ENCODE assay signal across 7 mouse cellular contexts in the genomic region with DNA sequence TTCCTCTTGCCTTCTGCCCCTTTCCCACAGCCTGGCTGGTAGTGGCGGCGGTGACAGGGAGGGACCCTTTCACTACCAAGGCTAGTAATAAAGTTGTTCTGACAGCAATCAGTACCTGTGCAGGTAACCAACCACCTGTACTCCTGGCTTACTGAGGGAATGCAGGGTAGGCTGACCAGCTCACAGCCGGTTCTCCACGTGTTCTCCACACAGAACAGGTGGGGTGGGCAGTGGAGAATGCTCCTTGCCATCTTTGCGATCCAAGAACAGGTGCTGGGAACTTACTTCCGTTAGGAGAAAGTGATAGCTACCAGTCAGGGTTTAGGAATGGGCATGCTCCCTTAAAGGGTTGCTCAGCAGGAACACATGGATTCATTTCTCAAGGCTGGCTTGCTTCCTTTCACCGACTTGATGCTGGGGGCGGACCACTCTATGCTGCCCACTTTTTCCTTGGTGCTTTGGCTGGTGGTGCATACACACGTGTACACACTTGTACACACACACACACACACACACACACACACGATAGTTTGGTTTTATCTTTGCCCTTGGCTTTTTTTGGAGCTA. TPM values are rescaled to one million over a fixed set of nuclear protein-coding genes. Genes with fewer than 3 reads are reported as not detected.
DNase-seq lines count a peak whose midpoint lies in the region; ATAC-seq lines count a peak whose summit lies in the region.

No protein-coding gene starts in this region.

- H3K4me3 ChIP-seq in lung, embryonic 16.5 days (ENCODE audit: low read length) = peak overlapping the region; percentile 75
- H3K4me3 ChIP-seq in embryonic facial prominence, embryonic 13.5 days = peak overlapping the region; percentile 73
- peak overlapping the region; percentile 72 for H3K4me3 ChIP-seq in intestine, embryonic 15.5 days (replicated peaks)
- H3K4me3 ChIP-seq in midbrain, embryonic 12.5 days = peak overlapping the region; percentile 90

- peak overlapping the region; percentile 99 for H3K4me2 ChIP-seq in lung, embryonic 16.5 days (ENCODE audit: low read depth, low read length)
- peak overlapping the region; percentile 90 for H3K4me2 ChIP-seq in embryonic facial prominence, embryonic 13.5 days
- H3K4me2 ChIP-seq in intestine, embryonic 15.5 days (replicated peaks) = peak overlapping the region; percentile 89
- H3K4me2 ChIP-seq in midbrain, embryonic 12.5 days (replicated peaks) = peak overlapping the region; percentile 81

- peak overlapping the region; percentile 79 for H3K9ac ChIP-seq in lung, embryonic 16.5 days (ENCODE audit: low read length)
- H3K9ac ChIP-seq in embryonic facial prominence, embryonic 13.5 days = peak overlapping the region; percentile 79
- H3K9ac ChIP-seq in intestine, embryonic 15.5 days = peak overlapping the region; percentile 69
- peak overlapping the region; percentile 88 for H3K9ac ChIP-seq in midbrain, embryonic 12.5 days (replicated peaks)

- H3K27ac ChIP-seq in lung, embryonic 16.5 days (ENCODE audit: low read length) = no peak overlapping the region; the same call in 1 of the 2 replicates
- H3K27ac ChIP-seq in embryonic facial prominence, embryonic 13.5 days = peak overlapping the region; percentile 69; the same call in 1 of the 2 replicates
- peak overlapping the region; percentile 82 for H3K27ac ChIP-seq in intestine, embryonic 15.5 days
- peak overlapping the region; percentile 91 for H3K27ac ChIP-seq in midbrain, embryonic 12.5 days (replicated peaks)

- H3K27me3 ChIP-seq in lung, embryonic 16.5 days (ENCODE audit: control insufficient read depth, insufficient read depth, low read depth, low read length) = peaks cover 8% of the 10 kb centered on the region
- peaks cover 31% of the 10 kb centered on the region for H3K27me3 ChIP-seq in embryonic facial prominence, embryonic 13.5 days
- H3K27me3 ChIP-seq in intestine, embryonic 15.5 days (replicated peaks) = no peaks in the 10 kb centered on the region
- H3K27me3 ChIP-seq in midbrain, embryonic 12.5 days = peaks cover 9% of the 10 kb centered on the region

- DNase-seq in lung, postnatal 4 days = no peak
- DNase-seq in gastrocnemius, postnatal 36 days = no peak
- DNase-seq in gastrocnemius, postnatal 10 days = no peak

- H3K36me3 ChIP-seq in lung, embryonic 16.5 days (ENCODE audit: control insufficient read depth, insufficient read depth, low read length) = no peaks in the 10 kb centered on the region
- no peaks in the 10 kb centered on the region for H3K36me3 ChIP-seq in embryonic facial prominence, embryonic 13.5 days
- H3K36me3 ChIP-seq in intestine, embryonic 15.5 days = no peaks in the 10 kb centered on the region
- H3K36me3 ChIP-seq in midbrain, embryonic 12.5 days = no peaks in the 10 kb centered on the region

- 0 out of 2 replicates have a peak, but pooled peaks cover 3% of the 10 kb centered on the region for H3K4me1 ChIP-seq in lung, embryonic 16.5 days (replicated peaks; ENCODE audit: control insufficient read depth, insufficient read depth, low read length)
- peaks cover 15% of the 10 kb centered on the region for H3K4me1 ChIP-seq in embryonic facial prominence, embryonic 13.5 days
- H3K4me1 ChIP-seq in intestine, embryonic 15.5 days (replicated peaks) = peaks cover 4% of the 10 kb centered on the region; the same call in 1 of the 2 replicates
- peaks cover 8% of the 10 kb centered on the region for H3K4me1 ChIP-seq in midbrain, embryonic 12.5 days

- intact Hi-C loops in gastrocnemius, postnatal 36 days (cut with DNase I) = no loop called here

- peak; percentile 31; the same call in 1 of the 2 replicates for ATAC-seq in lung, embryonic 16.5 days (ENCODE audit: low read depth)
- ATAC-seq in embryonic facial prominence, embryonic 13.5 days (ENCODE audit: insufficient number of reproducible peaks, insufficient read depth, low FRiP score, low TSS enrichment, low read depth) = no peak
- peak; percentile 39 for ATAC-seq in intestine, embryonic 15.5 days
- peak; percentile 24 for ATAC-seq in midbrain, embryonic 12.5 days (ENCODE audit: low FRiP score, low read depth)

- 7% methylated on average over 10 of the region's 10 CpGs for WGBS in lung, embryonic 16.5 days
- 9% methylated on average over 10 of the region's 10 CpGs for WGBS in embryonic facial prominence, embryonic 13.5 days
- WGBS in intestine, embryonic 15.5 days = 9% methylated on average over 10 of the region's 10 CpGs
- WGBS in midbrain, embryonic 12.5 days = 14% methylated on average over 10 of the region's 10 CpGs

- no peaks in the 10 kb centered on the region for H3K9me3 ChIP-seq in lung, embryonic 16.5 days (ENCODE audit: control insufficient read depth, low read length)
- no peaks in the 10 kb centered on the region for H3K9me3 ChIP-seq in embryonic facial prominence, embryonic 13.5 days
- no peaks in the 10 kb centered on the region for H3K9me3 ChIP-seq in intestine, embryonic 15.5 days
- no peaks in the 10 kb centered on the region for H3K9me3 ChIP-seq in midbrain, embryonic 12.5 days

RNA-seq across cellular contexts. Expression of gene Slc24a3, which starts 0.9 kb away (rescaled TPM):
- polyA plus RNA-seq in lung, embryonic 16.5 days (2015; fragmentation: Nextera tagmentation; extraction: Ambion mirVana) = 1.3 TPM in 2 replicates
- polyA plus RNA-seq in embryonic facial prominence, embryonic 13.5 days (2015; fragmentation: Nextera tagmentation; extraction: Ambion mirVana) = 2.3 and 3.2 TPM in 2 replicates
- 5.3 and 6.9 TPM in 2 replicates for polyA plus RNA-seq in intestine, embryonic 15.5 days (2015; fragmentation: Nextera tagmentation; extraction: Ambion mirVana)
- polyA plus RNA-seq in midbrain, embryonic 12.5 days (2016; fragmentation: Nextera tagmentation; extraction: Ambion mirVana) = 3.2 and 3.8 TPM in 2 replicates
- total RNA-seq in gastrocnemius, postnatal 36 days (2021) = 1 to 10 TPM; 1.4 to 1.9 TPM
- 1 to 10 TPM; 5.8 to 6.1 TPM for total RNA-seq in gastrocnemius, postnatal 10 days (2021)
